Mouse (Mus musculus) bone marrow macrophage, adult 2 months (primary cell): Measurements from ENCODE around the gene Rnf19b. TPM values are rescaled to one million over a fixed set of nuclear protein-coding genes. Genes with fewer than 3 reads are reported as not detected.

ENCODE experiments used
- H3K27ac ChIP-seq: 2 replicates; pipeline ENCODE4 v1.5.1; 2012; ENCODE audit warnings: low read depth, low read length; ENCODE audit not compliant: insufficient read depth
- H3K4me1 ChIP-seq: 2 replicates; pipeline ENCODE4 v1.6.1; 2012; ENCODE audit warnings: low read length; ENCODE audit not compliant: control insufficient read depth, insufficient read depth
- H3K4me3 ChIP-seq: 2 replicates; pipeline ENCODE4 v1.5.1; 2012; ENCODE audit warnings: mild to moderate bottlenecking, low read length, moderate library complexity; ENCODE audit not compliant: insufficient read depth
- CTCF ChIP-seq: IDR thresholded peaks from 2 replicates; pipeline ENCODE4 v1.5.1; 2012; ENCODE audit warnings: low read depth, mild to moderate bottlenecking, low read length, moderate library complexity
- POLR2A ChIP-seq: IDR thresholded peaks from 2 replicates; pipeline ENCODE4 v1.6.1; 2012; ENCODE audit warnings: mild to moderate bottlenecking, low read depth, low read length, borderline replicate concordance
- polyA plus RNA-seq: library from polyadenylated mRNA; stranded (reverse); fragments of >200 nt; gene quantifications from 2 replicates; pipeline ENCODE4 v1.2.4, GENCODE M21; 2012; ENCODE audit not compliant: missing spikeins, insufficient read depth, insufficient read length

Gene Rnf19b
- polyA plus RNA-seq, 1 experiment = 94.9 TPM

GRCm38 (mm10) chr4:129113083-129113988, 55.3 kb downstream of the Rnf19b start:
- TF ChIP-seq POLR2A (no peak), CTCF (peak; percentile 30; the same call in 1 of the 2 replicates)

DNA sequence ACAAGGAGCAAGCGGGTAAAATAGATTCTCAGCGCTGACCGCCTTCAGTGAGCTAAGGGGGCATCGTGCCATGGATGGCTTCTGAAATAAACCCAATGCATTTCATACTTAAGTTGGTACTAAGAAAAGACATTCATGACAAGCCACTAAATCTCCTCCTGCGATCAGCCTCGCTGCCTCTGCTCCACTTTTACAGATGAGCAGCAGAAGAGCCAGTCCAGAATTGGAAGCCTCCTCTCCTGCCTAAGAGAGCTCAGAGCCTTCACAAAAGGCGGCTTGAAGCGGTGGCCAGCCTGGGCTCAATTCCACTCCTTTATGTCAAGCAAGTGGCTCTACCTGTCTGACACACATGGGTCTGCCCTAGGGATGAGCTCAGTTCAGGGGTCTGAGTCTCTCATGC, 58.6 kb downstream of the Rnf19b start:
- TF ChIP-seq CTCF = no peak
- TF ChIP-seq POLR2A = no peak
- Histone ChIP-seq H3K4me1 (no peaks in the 10 kb centered on the region), H3K4me3 (no peak overlapping the region), H3K27ac (no peak overlapping the region)

More at GRCm38 (mm10) chr4:129113083-129113988, 55.3 kb downstream of the Rnf19b start:
- no peak overlapping the region for H3K27ac ChIP-seq
- H3K4me1 ChIP-seq = no peaks in the 10 kb centered on the region
- no peak overlapping the region for H3K4me3 ChIP-seq

GRCm38 (mm10) chr4:129117720-129118510, 59.8 kb downstream of the Rnf19b start:
- Histone ChIP-seq H3K27ac (no peak overlapping the region), H3K4me3 (no peak overlapping the region), H3K4me1 (no peaks in the 10 kb centered on the region)
- TF ChIP-seq CTCF = no peak

DNA sequence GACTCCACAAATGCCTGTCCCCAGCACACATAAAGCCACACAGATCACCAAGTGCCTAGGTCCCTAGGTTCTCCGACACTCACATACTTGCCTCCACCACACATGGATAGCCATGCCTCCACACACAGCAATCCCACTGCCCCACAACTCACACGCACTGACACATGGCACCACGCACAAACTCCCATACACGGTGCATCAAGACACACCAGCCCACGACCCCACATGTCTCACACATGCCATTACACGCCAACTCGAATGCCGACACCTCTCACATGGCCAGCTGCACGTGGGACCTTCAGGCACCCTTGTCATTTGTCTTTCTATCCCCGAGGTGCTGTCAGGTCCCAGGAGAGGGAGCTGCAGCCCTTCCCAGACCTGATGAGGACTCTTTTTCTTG, 61.6 kb downstream of the Rnf19b start:
- Histone ChIP-seq H3K4me1 (no peaks in the 10 kb centered on the region), H3K4me3 (no peak overlapping the region), H3K27ac (no peak overlapping the region)
- TF ChIP-seq POLR2A = no peak
- TF ChIP-seq CTCF = no peak

DNA sequence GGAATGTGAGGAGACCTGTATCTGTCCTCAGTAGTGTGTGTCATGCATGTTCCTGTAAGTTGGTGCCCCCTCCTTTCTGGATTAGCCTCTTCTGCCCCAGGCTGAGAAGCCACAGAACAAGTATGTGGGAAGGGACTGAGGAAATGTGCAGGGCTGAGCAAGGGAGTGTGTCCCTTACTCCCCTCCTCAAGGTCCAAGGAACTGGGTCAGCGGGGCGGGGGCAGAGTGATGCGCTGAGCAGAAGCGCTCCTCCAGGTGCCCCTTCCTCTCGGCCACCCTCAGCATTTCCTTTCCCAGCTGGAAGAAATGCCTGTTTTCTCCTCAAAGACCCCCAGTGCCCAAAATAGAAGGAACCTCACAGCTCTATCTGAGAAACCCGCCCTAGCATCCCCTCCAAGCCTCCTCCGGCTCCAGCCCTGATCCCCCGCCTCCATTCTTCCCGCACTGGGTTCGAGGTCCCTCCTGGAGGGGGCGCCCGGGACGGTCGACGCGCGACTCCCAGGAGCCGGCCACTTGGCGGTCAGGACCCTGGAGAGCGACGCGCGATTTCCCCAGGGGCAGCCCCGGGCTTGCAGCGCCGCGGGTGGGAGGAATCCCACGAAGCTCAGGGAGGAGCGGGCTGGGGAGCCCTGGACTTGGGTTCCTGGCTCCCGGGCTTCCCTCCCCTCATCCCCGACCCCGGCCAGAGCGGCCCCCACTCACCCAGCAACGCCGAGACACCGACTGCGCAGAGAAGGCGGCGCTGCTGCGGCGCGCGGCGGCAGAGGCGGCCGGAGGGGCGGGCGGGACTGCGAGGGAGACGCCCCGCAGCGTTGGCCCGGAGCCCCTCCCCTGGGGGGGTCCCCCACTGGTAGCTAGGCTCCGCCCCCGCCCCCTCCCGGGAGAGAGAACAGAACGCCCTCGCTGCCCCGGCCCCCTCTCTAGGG, 62.7 kb downstream of the Rnf19b start:
- no peak for TF ChIP-seq CTCF
- no peak for TF ChIP-seq POLR2A
- H3K27ac ChIP-seq = no peak overlapping the region
- H3K4me3 ChIP-seq = no peak overlapping the region
- no peaks in the 10 kb centered on the region for H3K4me1 ChIP-seq

- H3K4me1 ChIP-seq = no peaks in the 10 kb centered on the region
- no peak within 1 kb of the TSS for H3K4me3 ChIP-seq
- TF ChIP-seq CTCF = no peak
- TF ChIP-seq POLR2A = no peak
- H3K27ac ChIP-seq = no peak within 1 kb of the TSS
Measured at GRCm38 (mm10) chr4:129121569-129122086, 63.6 kb downstream of the Rnf19b start, which contains the start of gene Hpca. Gene Hpca, minus strand, starts transcription at chr4:129122036.

DNA sequence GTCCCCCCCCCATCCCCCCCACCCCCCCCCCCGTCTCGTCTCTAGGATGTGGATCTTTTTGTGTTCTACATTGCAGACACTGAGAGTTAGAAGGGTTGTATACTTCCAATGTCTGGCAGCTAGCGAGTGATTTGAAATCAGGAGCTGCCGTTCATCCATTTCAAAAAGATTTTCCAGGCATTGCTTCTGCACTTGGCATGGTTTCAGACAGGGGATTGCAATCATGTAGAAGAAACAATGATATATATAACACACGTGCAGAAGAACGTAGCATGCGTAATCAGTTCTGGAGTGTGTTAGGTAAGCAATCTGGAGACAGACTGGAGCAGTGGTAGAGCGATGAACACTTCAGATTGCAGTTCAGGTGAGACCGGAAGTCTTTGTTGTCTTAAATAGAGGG, 64.0 kb downstream of the Rnf19b start:
- no peak overlapping the region for H3K4me3 ChIP-seq
- H3K27ac ChIP-seq = no peak overlapping the region
- TF ChIP-seq POLR2A (no peak), CTCF (no peak)
- no peaks in the 10 kb centered on the region for H3K4me1 ChIP-seq

- H3K4me3 ChIP-seq = no peak overlapping the region
- no peaks in the 10 kb centered on the region for H3K4me1 ChIP-seq
- TF ChIP-seq CTCF (no peak), POLR2A (no peak)
- no peak overlapping the region for H3K27ac ChIP-seq
Measured at GRCm38 (mm10) chr4:129122719-129123118, 64.6 kb downstream of the Rnf19b start.

GRCm38 (mm10) chr4:129124652-129125146, 66.6 kb downstream of the Rnf19b start:
- no peak overlapping the region for H3K4me3 ChIP-seq
- H3K27ac ChIP-seq = no peak overlapping the region
- H3K4me1 ChIP-seq = no peaks in the 10 kb centered on the region
- no peak for TF ChIP-seq CTCF
- TF ChIP-seq POLR2A = no peak
